Mouse (Mus musculus): ENCODE results near the gene Trir.

The Trir gene

GRCm38 (mm10) chr8:85026670-85027515 is at the start of gene Trir:
Trir (plus strand) TSS chr8:85026823.
- peak; percentile 96 to 97 for DNase-seq (ENCODE audit: low spot score in 2 of 2)

DNA sequence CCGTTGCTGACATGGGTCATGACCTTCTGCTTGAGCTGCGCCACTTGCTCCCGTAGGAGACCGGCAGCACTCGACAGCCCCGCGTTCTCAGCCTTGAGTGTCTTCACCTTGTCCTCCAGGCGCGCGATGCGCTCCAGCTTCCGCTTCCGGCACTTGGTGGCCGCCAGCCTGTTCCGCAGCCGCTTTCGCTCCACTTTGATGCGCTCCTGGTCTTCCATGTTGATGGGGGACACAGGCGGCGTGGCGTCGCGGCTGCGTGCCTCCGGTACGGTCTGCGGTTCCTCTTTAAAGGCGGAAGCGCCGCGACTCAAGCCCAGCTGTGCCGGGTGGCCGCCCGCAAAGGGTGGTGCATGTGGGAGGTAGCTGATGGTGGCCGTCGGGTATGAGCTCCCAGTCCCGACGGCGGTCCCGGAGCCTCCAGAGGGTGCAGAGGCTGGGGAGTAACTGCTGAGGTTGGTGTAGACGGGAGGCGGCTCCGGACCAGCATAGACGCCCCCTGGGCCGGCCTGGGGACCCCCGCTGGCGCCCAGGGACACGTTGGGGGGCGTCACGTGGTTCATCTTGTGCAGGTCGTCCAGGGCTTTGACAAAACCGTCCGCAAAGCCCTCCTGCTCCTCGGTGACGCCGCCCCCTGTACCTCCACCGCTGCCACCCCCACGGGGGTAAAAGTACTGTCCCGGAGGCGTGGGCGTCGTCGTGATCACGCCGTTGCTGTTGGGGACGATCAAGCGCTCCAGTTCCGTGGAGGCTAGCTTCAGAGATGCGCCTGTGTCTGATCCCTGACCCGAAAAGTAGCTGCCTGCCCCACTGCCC is 49.0 kb upstream of the Trir start:
- peak; percentile 58 to 59 for DNase-seq (ENCODE audit: low spot score in 2 of 2)

DNA sequence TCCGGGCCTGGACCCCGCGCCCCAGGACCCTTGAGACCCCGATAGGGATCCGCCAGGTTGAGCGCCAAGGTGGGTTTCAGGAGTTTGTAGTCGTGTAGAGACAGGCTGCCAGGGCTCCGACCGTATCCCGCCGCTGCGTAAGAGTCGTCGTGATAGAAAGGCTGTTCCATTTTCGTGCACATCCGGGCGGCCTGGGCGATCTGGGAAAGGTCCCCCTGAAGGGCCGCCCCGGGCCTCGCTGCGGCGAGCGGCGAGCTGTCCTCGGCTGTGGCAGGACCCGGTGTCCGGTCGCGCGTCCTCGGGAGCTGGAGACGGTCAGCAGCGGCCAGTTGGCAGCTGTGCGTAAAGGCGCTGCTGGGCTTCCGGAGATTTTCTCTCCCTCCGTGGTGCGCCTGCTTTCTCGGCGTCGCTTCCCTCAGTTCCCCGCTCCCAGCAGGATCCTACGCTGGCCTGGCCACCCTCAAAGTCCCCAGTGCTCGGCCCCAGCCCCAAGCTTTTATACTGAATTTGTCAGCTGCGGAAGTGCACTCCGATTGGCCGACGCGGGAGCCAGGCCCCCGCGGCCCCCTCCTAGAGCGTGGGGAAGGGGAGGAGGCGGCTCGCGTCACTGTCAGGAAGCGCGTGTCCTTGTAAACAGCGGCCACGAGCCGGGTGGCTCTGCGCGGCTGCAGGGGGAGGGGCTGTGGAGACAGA is 48.2 kb upstream of the Trir start, which contains the start of gene Junb:
Gene Junb, minus strand, starts transcription at position 471 of the 693 bp plus-strand sequence.
- peak; percentile 96 to 97 for DNase-seq (ENCODE audit: low spot score in 2 of 2)

- DNase-seq (ENCODE audit: low spot score in 2 of 2) = peak; percentile 93
Measured at GRCm38 (mm10) chr8:84979599-84980421, 46.8 kb upstream of the Trir start.

DNA sequence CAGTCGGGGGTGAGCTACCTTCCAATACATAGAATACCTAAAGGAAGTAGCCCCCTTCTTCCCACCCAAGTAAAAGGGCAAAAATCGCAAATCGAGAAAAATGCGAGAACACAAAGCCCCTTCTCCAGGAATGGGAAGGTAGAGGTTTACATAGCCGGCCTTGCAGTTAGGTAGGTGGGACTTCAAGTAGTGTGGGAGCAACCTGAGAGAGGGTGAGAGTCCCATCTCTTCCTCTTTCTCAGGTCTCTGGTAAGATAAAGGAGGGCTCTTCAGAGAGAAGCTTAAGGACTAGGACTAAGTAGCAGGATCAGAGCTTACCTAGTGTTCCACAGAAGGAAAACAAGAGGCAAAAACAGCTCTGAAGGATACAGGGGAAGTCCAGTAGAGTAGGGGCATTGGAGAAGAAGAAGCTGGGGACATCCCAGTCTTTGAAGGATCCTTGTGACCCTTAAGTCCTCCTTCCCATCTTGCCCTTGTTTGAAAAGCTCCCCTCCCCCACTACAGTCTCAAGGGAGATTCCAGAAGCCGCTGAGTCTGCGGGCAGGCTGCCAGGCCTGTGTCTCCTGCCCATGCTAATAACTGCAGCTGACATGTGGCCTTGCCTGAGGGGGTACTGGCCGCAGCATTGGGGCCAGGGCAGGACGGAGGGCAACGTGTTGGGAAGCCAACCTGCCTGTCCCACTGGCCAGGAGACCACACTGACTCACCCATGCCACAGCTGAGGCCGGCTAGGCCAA is 45.8 kb upstream of the Trir start:
- DNase-seq (ENCODE audit: low spot score in 2 of 2) = peak; percentile 69 to 88

- DNase-seq (ENCODE audit: low spot score in 2 of 2) = peak; percentile 72 to 81
Measured at GRCm38 (mm10) chr8:84981644-84982498, 44.8 kb upstream of the Trir start.

- peak; percentile 62 for DNase-seq (ENCODE audit: low spot score in 2 of 2)
Measured at GRCm38 (mm10) chr8:84982499-84983011, 44.1 kb upstream of the Trir start.

DNA sequence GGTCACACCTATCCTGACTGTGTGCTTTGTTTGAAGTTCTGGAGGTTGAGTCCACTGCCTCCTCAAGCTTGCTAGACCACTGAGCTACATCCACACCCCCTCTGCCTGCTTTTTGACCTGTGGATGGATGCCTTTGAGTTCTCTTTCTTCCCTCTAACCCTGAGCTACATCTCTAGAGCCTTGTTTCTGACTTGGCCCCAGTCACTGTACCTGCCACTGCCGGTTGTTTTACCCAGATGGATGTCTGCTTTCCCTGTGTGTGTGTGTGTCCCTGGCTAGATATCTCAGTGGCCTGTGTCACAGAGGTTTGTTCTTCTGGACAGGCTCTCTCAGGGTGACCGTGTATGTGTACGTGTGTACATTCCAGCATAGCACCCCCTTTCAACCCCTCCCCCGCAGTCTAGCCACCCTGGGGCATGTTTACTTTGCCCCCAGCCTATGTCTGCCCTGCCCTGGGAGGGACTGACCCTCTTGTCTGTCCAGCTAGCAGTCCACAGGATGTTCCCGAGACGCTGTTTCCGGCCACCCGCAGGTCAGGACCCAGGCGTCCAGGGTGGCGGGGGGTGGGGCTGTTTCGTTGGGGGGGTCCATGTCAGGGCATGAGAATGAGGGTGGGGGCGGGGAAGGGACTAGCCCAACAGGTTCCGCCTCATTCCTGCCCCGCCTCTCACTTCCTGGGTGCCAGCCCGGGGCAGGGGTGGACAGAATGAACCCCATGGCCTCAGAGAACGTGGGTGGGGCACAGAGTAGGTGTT is 42.2 kb upstream of the Trir start:
- DNase-seq (ENCODE audit: low spot score in 2 of 2) = peak; percentile 68 to 74

- no peak for DNase-seq (ENCODE audit: low spot score in 2 of 2)
Measured at GRCm38 (mm10) chr8:84985049-84985683, 41.5 kb upstream of the Trir start.

GRCm38 (mm10) chr8:84985684-84986378 is 40.8 kb upstream of the Trir start:
- peak; percentile 84 to 85 for DNase-seq (ENCODE audit: low spot score in 2 of 2)

- no peak for DNase-seq (ENCODE audit: low spot score in 2 of 2)
Measured at GRCm38 (mm10) chr8:84986379-84986945, 40.2 kb upstream of the Trir start.

DNA sequence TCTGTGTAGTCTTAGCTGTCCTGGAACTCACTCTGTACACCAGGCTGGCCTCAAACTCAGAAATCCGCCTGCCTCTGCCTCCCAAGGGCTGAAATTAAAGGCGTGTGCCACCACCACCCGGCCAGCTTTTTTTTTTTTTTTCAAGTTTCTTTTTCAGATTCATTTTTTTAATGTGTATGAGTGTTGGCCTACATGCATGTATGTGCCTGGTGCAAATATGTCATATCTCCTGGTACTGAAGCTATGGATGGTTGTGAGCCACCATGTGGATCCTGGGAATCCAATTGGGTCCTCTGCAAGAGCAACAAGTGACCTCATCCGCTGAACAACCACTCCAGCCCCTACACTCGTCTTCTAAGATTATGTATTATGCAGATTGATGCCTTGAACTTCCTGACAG is 39.2 kb upstream of the Trir start:
- DNase-seq (ENCODE audit: low spot score in 2 of 2) = no peak

DNA sequence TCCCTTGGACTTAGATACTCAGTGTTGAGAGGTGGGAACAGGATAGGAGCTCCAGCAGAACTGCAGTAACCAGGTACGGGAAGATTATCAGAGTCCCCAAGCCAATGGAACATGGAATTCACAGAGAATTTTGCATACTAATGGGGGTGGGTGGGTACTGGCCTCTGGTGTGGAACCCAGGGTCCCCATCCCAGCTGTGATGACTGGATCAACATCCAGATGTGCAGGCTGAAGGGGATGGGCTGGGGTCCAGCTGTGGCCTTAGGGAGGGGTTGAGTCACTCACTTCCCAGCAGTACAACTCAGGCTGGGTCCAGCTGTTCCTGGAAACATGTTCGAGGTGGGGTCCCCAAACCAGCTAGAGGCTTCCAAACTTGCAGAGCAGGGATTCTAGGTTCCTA is 38.7 kb upstream of the Trir start:
- no peak for DNase-seq (ENCODE audit: low spot score in 2 of 2)

GRCm38 (mm10) chr8:84989311-84989731 is 37.3 kb upstream of the Trir start:
- peak; percentile 71 to 78 for DNase-seq (ENCODE audit: low spot score in 2 of 2)

GRCm38 (mm10) chr8:84989810-84990209 is 36.8 kb upstream of the Trir start:
- DNase-seq (ENCODE audit: low spot score in 2 of 2) = peak; percentile 93 to 95

DNA sequence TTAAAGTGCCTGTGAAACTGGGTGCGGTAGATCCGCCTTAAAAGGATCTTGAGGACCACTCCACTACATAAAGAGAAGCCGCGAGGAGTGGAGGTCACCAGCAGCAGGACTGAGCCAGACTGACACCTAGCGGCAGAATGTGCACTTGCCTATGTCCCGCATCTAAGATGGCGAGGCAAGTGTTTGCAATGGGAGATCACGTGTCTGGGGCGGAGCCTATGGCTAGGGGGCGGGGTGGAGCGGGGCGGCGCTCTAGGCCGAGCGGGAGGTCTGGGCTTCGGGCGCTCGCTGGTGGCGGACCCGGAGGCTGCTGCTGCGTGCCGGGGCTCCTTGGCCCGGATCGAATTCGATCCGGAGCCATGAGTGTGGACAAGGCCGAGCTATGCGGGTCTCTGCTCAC is 36.3 kb upstream of the Trir start, which contains the start of gene Hook2:
Gene Hook2, plus strand, starts transcription at position 255 of the 400 bp plus-strand sequence.
- DNase-seq (ENCODE audit: low spot score in 2 of 2) = peak; percentile 96 to 97

DNA sequence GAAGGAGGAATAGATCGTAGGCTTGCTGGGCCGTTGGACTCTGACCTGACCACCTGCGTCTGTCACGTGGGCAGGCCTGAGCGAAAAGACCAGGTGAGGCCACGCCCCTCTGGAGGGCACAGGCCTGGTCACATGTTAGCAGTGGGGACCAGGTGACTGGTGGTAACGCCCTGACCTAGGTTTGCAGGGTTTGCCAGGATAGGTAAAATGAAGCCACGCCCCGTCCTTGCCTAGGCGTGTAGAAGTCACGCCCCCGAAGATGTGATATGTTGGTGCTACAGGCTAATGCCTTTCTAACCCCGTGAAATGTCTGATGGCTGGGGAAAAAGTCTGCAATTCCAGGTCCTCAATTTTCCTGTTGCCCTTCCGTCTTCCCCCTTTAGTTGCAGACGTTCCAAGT is 35.8 kb upstream of the Trir start:
- DNase-seq (ENCODE audit: low spot score in 2 of 2) = peak; percentile 70 to 81

All from urinary bladder, postnatal 36 days (tissue).